Mouse (Mus musculus) gastrocnemius, postnatal 10 days (tissue): ENCODE measurements around the gene Gna15. TPM values are rescaled to one million over a fixed set of nuclear protein-coding genes. Genes with fewer than 3 reads are reported as not detected.

ENCODE experiments used
- DNase-seq: peaks from one replicate; pipeline ENCODE4 v3.0.0; 2021; ENCODE audit warnings: mixed read lengths
- total RNA-seq, 2 experiments: library from RNA; stranded (reverse); gene quantifications; 2 replicates each; pipeline ENCODE4 v1.2.3; 2021

Gna15 gene
- total RNA-seq, 2 experiments from 2014 or later, result 0.47 to 0.77 TPM

DNA sequence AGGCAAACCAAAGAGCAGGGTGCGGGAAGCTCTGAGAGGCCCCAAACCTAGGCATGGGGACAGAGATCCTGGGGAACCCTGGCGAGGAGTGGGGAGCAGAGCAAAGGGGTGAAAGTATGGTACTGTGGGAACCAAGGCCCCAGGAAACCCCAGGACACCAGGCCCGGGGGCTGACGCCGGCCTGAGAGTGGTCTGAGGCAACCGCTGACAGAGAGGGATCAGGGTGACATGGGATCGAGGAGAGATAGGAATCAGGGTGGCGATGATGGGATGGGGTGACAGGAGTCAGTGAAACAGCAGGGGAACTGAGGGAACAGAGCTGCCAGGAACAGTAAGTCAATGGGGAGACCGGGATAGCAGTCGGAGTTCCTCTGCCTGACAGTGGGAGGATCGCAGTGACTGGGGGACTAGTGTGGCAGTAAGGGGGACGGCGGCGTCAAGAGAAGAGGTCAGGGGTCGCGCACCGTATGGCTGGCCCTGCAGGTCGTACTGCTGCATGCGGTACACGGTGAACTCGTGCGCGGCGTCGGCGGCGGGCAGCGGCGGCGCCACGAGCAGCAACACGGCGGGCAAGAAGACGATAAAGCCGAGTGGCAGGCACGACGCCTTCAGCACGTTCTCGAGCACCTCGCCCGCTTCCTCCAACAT, 28.3 kb downstream of the Gna15 start:
- no peak for DNase-seq

DNA sequence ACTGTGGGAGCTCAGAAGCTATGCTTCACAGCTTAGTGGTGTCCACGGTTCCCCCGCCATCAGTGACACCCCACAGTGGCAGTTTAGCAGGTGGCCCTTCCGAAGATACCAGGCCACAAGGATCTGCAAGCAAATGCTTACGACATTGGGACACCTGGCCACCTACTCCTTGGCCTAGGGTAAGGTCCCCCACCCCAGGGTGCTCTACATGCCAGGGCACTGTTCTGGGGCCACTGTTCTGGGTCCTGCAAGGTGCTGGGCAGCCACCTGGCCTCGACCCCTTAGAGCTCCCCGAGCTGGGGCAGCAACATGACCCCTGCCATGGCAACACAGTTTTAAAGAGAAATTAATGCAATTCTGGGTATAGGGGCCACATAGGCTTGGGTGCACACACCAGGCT, 28.9 kb downstream of the Gna15 start:
- no peak for DNase-seq

DNA sequence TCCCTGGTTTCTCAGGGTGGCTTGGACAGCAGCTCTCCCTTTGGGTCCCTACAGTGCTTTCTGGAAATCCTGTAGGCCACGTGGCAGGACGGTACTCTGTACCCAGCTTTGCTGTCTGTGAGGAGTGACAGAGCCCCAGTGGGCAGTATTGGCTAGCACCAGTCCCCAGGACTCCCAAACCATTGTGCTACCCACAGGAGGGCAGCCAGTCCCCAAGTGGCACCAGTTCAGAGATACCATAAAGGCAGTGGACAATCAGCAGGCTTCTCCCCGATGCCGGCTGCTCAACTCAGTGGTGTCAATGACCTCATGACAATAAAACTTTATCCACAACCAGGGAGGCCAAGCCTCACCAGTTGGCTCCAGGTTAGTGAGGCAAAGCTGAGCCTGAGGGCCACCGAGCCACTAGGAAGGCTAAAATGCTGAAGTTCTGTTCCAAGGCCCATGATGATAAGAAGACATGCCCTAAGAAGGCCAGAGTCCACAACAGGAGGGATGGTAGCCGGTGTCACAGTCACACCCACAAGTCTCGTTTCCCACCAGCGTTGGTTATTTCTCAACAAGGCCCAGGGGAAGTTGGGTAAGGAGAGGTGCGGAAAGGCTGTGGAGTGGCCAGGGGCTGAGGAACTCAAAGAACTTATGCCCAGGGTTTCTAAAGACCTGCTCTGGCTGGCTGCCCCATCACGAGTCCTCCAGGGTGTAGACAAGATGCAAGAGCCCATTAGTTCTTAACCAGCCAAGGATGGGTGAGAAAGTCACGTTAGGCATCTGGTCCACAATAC, 29.6 kb downstream of the Gna15 start:
- DNase-seq, result no peak

DNA sequence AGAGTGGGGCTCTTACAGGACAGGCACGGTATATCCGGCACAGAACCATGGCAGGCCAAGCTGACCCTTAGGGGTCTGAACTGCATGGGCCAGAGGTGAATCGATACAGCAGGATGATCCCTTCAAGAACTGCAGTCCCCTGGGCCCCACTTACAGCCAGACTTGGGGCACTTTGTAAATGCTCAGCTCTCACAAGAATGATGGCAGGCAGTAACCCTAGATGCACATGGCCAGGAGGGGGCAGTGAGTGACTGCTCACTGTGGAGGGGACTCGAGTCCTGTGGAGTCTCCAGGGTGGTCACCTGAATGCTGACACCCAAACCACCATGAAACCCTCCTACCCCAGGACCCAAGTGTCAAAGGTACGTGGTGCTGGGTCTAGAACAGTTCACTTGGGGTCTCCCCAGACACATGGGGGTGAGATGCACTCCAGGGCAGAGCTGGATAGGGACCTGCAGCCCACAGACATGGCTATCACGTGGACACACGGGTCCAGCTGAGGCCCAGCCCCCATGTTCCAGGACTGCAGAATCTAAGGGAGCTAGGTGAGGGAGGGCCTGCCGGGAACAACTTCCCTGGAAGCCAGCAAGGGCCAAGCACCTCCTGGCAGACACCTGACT, 30.3 kb downstream of the Gna15 start:
- no peak for DNase-seq

DNA sequence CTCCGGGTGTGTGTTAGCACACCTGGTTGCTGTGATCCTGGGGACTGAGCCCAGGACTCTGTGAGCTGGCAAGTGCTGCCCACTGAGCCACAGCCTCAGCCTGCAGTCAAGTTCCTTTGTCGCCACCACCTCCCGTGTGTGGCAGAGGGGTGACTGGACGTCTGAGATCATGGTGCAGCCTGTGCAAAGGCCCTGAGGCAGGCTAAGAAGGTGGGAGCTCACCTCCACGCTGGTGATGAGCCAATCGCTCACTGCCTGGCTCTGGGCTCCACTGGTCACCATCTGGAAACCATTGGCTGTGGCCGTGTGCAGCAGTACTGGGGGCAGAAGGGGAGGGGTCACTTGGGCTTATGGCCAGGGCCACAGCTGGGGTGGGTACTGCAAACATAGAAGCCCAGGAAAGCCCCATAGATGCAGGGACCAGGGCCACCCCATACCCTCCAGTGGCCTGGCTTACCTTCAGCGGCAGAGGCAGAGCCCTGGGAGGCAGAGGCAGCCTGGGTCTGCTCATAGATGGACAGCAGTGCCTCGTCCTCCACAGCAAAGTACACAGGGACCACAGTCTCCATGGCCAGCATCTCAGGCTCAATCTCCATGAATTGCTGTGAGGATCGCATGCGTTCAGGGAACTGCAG, 31.3 kb downstream of the Gna15 start:
- no peak for DNase-seq

DNA sequence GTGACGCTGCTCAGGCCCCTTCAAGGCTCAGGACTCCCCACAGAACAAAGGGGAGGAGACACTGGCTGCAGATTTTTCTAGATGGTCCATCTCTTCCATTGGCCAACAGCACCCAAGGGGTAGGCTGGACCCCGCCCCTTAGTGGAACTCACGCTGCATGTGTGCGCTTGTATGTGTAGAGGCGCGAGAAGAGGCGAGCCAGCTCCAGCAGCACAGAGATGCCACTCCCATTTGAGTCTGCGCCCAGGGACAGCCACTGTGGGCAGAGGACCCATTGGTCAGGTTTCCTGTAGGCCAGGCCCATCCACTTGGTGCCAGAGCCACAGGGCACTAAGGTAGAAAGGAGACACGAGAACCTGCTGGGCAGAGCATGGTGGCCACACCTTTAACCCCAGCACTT, 33.0 kb downstream of the Gna15 start:
- DNase-seq, result no peak

DNA sequence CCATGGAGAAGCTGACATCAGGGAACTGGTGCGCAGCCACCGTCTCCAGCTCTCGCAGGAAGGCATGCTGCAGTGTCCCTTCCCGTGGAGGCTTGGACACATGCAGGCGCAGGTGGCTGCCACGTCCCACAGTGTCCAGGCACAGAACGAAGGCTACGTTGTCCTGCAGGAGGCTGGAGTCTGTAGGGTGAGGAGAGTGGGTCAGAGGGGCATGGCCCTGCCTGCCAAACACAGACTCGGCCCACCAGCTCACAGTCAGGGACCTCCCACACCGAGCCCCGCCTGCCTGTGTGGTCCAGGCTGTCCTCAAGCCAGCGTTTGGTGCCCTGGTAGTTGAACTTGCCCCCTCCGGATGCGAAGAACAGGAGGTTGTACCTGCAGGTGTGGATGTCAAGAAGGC, 34.1 kb downstream of the Gna15 start:
- no peak for DNase-seq

DNA sequence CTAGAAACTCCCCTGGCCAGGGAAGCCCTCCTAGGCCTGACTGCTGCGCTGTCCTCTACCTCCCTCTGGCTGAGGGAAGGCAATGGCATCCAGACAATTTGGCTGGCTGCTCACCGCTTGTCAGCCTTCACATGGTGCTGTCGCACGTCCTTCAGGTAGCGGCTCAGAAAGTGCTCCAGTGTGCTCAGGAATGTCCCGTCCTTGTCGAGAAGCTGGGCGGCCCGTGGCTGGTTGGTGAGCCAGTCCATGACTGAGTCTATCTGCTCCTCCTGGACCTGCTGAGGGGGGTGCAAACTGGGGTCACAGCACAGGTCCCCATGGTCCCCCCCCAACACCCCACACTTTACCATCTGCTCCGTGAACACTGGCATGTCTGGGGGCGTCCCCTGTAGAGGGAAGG, 35.9 kb downstream of the Gna15 start:
- DNase-seq, result no peak

DNA sequence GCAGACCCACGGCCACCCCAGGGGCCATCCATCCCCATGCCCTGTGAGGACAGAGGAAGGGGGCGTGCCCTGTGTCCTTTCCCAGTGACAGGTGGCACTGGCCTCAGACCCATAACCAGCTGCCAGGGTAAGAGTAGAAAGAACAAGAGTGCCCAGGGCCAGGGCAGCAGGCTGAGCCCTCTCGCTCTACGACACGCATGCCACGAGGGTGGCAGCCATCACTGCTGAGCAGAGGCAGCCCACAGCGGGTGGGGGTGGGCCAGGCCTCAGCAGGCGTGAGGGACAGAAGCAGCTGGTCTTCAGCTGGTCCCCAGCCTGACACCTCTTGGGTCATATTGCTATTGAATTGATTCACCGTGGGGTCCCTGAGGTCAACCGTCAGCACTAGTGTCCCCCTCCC, 37.5 kb downstream of the Gna15 start:
- no peak for DNase-seq

DNA sequence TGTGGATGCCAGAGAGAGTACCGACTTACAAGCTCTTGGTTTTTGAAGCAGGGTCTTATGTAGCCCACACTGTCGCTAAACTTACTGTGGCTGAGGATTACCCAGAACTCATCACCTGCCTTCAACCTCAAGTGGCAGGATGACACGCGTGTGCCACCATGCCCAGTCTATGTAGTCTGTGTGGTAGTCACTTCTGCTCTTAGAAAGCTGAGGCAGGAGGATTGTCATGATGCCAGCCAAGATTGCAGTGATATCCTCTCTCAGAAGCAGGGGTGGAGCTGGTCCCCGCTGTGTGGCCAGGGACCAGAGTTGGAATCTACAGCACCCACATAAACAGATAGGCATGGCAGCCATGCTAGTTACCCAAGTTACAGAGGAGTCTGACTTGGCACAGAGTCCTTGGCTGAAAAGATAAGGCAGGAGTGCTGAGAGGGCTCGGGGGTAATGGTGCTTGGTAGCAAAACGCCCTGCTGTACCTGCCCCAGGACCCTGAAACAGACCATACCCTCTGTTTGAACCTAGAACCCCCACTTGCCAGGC, 38.5 kb downstream of the Gna15 start:
- DNase-seq, result no peak

DNA sequence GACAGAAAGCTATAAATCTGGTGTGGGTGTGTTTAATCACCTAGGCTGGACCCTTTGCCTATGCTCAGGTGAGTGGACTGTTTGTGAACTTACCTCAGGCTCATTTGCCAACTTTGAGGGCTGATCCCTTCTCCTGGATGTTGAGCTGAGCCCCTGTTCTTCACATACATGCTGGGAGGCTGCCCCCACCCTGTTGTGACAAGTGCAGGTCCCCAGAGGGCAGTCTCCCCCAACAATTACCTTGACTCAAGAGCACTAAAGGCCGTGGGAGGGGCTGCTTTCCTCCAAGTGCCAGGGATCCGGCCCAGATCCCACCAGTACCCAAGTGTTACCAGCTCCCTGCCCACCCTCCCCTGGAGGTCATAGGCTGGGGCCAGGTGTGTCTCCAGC, 39.0 kb downstream of the Gna15 start:
- no peak for DNase-seq

DNA sequence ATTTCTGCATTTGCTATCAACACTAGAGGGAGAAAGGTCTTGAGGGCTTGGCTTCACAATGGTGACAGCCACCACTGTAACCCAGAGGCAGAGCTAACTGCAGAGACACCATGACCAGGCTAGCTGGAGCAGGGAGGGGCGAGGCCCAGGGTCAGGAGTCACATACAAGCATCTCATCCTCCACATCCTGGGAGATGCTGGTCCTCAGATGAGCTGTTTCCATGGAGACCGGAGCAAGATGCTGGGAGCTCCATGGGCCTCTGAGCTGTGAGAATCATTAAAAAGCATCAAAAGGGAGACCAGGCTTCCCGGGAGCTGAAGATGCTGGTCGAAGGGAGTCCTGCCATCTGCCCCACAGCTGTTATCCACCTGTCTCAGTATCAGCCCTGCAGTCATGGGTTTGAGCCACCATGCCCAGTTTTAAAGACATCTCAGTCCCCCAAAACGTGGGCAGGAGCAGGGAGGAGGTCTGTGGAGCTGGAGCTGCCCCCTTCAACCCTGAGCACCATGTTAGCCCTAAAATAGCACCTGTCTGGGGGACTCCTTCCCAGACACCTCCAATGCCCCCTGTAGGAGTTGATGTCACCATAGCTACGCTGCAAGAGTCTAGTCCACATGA, 39.5 kb downstream of the Gna15 start:
- no peak for DNase-seq

DNA sequence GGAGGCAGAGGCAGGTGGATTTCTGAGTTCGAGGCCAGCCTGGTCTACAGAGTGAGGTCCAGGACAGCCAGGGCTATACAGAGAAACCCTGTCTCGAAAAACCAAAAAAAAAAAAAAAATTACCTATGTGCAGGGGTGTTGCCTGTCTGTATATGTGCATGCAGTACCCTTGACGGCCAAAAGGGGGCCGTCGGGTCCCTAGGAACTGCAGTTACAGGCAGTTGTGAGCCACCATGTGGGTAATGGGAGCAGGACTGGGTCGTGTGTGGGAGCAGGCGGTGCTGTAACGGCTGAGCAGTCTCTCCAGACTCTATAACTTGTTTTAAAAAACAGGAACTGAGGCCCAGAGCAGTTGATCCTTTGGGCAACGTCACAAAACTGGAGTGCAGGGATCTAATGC, 40.0 kb downstream of the Gna15 start:
- DNase-seq, result no peak

DNA sequence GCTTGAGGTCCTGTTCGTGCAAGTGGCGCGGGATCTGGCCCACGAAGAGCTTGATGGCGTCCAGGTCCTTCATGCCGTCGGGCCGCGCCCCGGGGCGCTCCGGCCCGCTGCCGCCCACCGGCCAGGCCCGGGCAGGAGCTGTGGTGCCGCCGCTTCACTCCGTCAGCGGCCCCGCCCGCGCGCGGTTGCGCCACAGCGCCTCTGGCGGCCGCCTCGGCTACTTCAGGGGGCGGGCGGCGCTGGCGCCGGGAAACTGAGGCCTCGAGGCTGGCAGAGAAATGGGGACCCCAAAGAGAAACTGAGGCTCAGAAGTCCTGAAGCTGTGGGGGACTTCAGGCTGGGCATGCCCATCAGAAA, 41.5 kb downstream of the Gna15 start, which contains the start of gene Celf5:
Gene Celf5 (minus strand): TSS at position 177 of the 357 bp plus-strand sequence.
- peak; percentile 65 for DNase-seq

DNA sequence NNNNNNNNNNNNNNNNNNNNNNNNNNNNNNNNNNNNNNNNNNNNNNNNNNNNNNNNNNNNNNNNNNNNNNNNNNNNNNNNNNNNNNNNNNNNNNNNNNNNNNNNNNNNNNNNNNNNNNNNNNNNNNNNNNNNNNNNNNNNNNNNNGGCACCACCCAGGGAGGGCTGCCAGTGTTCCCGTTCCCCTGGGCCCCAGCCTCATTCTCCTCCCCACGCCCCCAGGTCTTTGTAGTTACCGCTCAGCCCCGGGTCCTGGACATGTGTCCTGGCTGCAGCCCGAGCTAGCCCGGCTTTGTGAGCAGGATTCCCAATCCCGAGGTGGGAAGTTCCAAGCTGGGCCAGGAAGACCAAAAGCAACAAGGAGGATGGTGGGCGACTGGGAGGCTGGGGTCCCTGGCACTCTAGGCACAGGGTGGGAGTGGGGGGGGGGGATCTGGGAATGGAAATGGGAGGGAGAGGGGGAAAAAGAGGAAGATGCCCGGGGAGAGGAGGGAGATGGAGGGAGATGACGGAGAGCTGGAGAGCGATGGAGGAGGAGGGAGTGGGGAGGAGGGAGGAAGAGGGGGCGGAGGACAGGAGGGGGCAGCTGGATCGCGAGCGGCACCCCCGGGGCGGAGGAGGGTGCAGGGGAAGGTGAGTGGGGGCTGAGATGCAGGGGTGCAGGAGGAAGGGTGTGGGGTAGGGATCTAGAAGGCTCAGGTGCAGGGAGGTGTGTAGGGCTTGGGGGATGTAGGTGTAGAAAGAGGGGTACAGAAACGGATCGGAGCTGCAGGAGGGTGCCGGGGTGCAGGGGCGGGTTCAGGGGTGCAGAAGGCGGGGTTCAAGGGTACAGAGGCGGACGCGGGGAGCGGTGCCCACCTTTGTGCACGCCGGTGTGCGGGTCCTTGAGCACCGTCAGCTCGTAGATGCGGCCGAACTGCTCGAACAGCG, 42.2 kb downstream of the Gna15 start:
- DNase-seq, result no peak

DNA sequence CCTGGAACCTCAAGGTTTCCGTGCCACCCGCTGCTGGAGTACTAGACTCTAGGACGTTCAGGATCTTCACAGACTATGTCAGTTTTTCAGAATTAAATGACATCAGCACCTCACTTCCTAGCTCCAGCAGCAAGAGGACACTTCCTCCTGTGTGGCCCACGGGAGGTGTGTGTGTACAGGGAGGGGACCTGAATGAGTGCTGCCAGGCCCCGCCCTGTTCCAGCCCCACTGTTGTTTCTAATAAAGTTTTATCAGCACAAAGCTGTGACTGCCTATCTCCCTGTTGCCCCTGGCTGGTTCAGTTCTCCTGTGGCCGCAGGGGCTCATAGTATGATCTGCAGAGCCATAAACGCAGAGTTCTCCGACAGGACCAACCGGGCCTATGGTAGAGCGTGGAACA, 49.6 kb downstream of the Gna15 start:
- DNase-seq, result no peak

DNA sequence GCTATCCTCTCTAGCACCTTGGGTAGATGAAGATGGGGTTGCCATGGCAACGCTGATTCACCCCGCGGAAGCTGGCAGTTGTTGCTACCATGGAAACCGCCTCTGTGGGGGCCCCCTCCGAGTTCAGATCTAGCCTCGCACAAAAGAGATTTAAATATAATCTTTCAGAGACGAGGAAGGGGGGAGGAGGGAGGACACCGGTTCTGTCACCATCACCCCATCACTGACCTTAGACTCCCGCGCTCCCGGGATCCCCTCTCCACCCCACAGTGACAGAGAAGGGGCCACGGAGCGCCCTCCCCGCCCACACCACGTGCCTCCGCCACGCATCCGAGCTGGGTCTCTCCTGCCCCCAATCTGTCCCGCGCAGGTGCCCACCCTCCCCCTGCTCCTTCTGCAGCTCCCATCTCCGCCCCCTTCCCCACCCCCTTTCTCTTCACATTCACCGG, 51.0 kb downstream of the Gna15 start:
- DNase-seq, result no peak

DNA sequence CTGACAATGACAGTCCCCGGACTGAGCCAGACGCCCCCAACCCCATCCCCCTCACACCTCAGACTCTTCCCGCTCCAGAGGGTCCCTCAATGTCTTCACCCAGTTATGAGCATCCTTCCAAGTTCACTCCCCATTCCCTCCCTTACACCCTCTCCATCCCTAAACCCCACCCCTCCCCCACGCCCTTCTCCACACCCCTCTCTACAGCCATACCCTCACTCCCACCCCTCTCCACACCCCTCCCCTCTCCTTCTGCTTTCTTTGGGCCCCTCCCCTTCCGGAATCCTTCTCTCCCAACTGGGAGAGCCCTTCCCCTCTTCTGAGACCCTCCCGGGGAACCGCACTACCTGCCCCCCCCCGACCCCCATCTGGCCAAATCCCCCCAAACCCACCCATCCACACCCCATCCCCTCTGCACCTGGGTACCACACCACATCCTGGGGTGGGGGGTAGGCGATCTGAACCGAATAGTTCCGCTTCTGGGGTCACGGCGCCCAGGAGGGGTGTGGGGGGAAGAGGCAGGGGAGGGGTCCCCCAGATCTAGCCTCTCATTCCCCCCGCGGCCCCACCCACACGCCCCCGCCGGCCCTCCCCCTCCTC, 51.5 kb downstream of the Gna15 start:
- DNase-seq, result no peak

DNA sequence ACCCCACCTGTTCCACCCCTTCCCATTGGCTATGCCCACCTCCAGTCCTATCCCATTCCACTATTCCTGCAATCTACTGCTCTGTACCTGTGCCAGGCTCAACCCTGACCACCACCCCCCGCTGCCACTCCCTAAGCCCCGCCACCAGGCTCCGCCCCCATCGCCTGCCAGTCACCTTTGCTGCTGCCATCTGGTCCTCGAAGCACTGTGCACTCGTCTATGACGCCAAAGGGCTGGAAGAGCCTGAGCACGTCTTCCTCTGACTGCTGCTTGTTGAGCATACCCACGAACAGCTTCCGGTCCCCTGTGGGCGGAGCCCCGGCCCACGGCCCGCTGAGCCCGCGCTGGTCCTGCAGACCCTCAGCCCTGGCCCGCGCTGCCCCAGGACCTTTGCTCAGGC, 53.6 kb downstream of the Gna15 start:
- DNase-seq, result no peak

DNA sequence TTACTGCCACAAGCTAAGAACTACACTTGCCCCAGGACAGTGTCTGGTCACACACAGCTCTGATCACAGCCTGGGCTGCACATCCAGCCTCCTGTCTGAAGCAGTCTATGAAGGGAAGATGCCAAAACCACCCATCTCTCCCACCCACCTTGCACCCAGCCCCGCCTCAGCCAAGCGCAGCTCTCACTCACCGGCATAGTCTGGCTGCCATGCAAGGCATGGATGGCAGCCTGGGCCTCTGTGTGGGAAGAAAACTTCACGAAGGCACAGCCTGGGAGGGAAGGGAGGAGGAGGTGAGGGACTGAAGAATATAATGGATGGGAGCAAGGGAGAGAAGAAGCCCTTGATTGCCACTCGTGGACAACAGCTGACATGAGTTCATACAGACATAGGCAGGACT, 54.8 kb downstream of the Gna15 start:
- DNase-seq, result no peak
